Mouse (Mus musculus) cerebellum, adult 11-12 months (tissue): ENCODE measurements around the gene Fry.

ENCODE experiments used
- DNase-seq: peaks from one replicate; pipeline ENCODE4 v3.0.0; 2022

Gene Fry

DNA sequence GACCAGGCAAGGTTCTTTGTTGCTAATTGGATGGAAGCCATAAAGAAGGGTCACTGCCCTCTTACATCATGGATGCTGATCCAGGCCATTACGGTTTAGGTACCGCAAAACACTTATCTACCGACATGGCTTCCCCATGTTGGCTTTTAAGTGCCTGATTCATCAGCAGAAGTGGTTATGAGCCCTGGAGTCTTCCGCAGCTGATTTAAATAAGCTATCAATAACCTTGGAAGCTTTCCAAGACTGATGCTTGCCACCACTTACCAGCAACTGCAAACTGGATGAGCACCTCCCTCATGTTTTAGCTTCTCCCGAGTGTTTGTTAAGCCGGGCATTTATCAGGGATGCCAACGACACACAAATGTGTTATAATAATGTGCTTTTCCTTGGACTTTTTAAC is 12.7 kb downstream of the Fry start:
- no peak for DNase-seq

GRCm38 (mm10) chr5:150134651-150135050 is 16.2 kb downstream of the Fry start:
- DNase-seq: no peak

DNA sequence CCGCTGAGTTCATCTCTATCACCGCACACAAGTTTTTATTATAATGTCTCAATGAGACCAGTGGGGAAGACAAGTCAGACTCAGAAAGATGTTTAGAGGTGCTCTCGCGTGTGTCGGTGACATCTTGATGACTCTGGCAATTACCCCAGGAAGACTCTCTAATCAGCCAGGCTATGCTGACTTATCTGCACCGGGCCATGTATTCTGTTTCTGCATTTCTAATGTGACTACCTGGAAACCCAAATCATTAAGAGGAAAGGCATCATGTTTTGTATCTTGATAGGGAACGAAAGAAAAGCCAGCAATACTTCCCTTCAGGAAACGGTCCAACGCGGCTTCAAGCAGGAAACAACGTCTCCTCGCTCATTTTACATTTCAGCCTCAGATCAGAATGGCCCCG is 17.1 kb downstream of the Fry start:
- DNase-seq: no peak

- no peak for DNase-seq
These were observed 19.5 kb downstream of the Fry start for GRCm38 (mm10) chr5:150137772-150138451.

GRCm38 (mm10) chr5:150140513-150140912 is 22.1 kb downstream of the Fry start:
- no peak for DNase-seq

DNA sequence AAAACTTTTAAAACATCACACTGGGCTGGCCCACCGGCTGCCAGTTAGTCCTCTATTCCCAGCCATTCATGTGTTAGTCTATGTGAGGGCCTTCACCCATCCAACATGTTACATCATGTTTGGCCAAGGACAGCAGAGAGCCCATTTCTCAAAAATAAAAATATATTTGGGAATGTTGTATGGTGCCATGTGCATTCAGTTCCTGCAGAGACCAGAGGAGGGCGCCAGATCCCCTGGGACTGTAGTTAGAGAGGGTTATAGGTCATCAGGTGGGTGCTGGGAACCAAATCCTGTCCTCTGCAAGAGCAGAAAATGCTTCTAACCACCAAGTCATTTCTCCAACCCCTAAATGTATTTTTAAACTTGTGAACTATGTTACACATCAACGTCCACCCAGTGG is 27.5 kb downstream of the Fry start:
- no peak for DNase-seq

DNA sequence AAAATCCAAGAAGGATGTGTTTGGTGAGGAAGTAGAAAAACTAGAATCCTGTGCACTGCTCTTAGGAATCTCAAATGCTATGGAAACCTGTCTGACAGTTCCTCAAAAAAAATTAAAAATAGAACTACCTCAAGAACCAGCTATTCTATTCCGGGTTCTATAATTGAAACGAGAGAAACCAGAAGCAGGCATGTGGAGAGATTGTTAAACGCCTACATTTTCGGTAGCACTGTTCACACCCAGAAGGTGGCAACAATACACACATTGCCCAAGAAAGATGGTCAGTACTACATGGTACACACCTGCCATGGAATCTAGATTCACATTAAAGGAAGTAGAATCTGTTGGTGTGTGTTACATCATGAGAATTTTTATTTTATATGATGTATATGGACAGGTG is 28.2 kb downstream of the Fry start:
- DNase-seq: no peak

- DNase-seq: no peak
These were observed 31.3 kb downstream of the Fry start for GRCm38 (mm10) chr5:150149725-150150124.

- no peak for DNase-seq
These were observed 32.5 kb downstream of the Fry start for GRCm38 (mm10) chr5:150150986-150151385.

- DNase-seq: peak; percentile 64
These were observed 33.8 kb downstream of the Fry start for GRCm38 (mm10) chr5:150152071-150152879.

DNA sequence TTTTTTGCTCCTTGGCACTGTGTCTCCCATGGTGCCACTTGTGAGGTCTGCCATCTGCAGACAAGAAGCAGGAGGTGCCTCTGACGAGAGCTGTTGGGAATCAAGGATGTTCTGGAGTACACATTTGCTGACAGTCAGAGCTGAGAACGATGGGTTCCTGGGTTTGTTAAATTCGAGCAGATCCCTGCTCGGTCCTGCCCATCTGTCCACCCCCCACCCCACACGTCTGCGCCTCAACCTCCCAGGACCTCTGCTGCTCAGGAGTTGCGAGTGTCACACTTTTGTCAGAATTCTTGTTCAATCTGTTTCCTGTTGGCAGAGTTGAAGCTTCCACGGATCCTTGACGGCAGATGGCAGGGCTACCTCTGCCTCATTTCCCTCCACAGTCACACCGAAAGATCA is 34.4 kb downstream of the Fry start:
- DNase-seq: peak; percentile 31

- DNase-seq: no peak
These were observed 36.9 kb downstream of the Fry start for GRCm38 (mm10) chr5:150155388-150155787.

DNA sequence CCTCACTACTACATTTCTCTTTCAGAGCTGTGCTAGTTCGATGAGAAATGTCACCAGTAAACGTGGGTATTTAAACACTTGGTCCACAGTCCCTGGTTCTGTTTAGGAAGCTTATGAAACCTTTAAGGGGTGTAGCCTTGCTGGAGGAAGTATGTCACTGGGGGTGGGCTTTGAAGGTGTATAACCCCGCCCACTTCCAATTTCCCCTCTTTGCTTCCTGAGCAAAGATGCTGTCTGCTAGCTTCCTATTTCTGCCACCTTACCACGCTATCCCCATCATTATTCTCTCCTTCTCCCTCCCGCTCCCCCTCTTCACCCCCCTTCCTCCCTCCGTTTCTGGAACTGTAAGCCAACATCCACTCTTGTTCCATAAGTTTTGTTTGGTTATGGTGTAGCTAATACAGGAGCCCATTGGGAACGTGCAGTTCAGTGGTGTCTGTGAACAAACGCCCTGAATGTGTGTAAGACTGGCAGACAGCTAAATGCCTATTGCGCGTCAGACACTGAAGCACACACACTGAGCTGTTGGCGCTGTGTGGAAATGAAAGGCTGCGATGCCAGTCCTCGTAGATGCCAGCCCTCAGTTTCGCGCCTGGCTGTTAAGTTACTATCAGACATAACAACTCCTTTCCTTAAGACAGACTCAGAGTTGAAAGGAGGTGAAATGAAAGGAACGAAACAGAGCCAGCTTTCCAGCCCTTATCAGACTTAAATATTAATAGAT is 37.8 kb downstream of the Fry start:
- peak; percentile 47 for DNase-seq

DNA sequence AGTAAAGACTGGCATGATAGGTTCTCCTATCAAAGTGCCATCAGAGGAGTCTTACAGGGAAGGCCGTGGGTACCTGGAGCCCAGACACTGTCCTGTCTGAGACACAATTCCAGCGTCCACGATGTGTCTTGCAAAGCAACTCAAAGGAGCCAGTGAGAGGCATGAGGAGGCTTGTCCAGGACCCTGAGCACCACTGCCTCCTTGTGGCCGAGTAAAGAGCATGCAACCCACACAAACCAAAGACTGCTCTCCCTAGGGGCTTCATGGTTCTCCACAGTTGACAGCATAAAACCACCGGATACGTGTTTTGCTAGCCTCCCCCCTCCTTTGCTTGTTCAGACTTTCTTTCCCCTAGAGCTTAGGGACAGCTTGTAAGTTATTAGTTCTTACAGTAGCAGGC is 39.2 kb downstream of the Fry start:
- peak; percentile 20 for DNase-seq

DNA sequence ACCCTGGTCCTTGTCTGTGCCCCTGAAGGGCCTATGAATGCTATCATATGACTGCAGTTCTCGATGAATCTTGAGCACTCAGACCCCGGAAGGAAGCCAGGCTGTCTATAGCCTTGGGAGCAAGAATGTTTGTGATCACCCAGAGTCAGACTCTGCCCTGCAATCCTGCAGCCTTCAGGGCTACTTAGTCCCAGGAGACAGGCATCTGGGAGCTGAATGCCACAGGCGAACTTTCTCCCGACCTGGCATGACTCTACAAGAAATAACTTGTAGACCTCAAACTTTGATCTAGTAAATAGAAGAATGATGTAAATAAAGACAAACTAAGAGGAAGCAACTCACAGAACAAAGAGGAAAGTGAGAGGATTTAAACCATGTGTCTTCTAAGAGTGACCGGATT is 40.7 kb downstream of the Fry start:
- no peak for DNase-seq

DNA sequence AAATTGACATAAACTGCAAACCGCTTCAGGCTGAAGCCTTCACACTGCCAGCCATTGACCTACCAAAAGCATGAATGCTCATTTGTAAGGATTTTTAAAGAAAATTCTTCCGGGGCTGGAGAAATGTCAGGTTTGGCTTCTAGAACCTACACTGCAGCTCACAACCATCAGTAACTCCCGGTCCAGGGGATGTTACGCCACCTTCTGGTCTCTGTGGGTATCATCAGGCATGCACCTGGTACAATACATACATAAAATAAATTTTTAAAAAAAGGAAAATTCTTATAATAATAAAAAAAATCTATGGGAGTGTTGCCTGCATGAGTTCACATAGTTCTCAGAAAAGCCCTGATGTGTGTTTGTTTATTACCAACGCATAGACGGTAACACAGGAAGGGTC is 42.7 kb downstream of the Fry start:
- DNase-seq: no peak

DNA sequence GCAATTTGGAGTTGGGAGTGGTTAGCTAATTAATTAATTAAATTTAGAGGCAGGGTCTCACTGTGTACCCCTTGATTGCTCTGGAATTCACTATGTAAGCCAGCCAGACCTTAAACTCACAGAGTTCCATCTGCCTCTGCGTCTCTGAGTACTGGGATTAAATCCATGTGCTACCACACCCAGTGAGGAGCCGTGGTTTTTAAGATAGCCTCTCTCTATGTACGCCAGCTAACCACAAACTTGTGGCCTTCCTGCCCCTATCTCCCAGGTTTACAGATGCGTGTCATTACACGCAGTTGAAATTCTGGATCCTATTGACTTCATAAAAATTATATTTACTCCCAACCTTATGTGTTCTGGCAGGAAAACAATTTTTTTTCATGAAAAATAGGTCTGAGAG is 43.5 kb downstream of the Fry start:
- no peak for DNase-seq

GRCm38 (mm10) chr5:150164671-150165070 is 46.2 kb downstream of the Fry start:
- DNase-seq: no peak

- no peak for DNase-seq
These were observed 48.4 kb downstream of the Fry start for GRCm38 (mm10) chr5:150166811-150167210.

DNA sequence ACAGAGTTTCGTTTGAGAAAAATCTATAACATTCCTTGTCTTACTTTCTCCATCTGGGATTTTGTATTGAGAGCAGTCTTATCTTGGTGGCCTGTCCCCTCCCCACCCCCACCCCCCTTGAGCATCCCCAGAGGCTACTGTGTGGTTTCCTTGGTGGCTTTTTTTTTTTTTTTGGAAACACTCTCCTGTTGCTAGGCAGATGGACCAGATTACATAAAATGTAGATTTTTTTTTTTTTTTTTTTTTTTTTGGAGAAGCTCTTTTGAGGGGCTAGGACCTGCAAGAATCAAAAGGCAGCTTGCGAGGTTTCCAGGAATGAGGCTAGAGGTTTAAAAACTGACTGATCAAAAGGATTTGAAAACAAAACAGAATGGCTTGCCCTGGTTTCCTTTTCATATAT is 48.8 kb downstream of the Fry start:
- DNase-seq: no peak

DNA sequence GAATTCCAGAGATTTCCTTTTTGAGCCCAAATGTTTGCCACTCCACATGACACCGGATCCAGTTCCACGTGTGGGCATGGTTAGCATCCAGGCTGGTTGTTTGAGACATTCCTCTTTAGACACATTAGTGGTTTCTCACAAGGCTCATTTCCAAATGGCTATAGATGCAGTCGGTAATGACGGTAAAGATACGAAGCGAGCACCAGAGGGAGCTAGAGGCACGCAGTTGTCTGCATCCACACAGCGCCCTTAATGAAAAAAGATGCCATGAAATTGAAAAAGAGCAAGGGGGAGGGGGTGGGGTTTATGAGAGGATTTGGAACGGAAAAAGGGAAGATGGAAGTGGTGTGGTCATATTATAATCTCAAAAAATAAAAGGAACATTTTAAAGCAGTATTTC is 50.3 kb downstream of the Fry start:
- DNase-seq: peak; percentile 47

- DNase-seq: no peak
These were observed 53.1 kb downstream of the Fry start for GRCm38 (mm10) chr5:150171562-150171961.

DNA sequence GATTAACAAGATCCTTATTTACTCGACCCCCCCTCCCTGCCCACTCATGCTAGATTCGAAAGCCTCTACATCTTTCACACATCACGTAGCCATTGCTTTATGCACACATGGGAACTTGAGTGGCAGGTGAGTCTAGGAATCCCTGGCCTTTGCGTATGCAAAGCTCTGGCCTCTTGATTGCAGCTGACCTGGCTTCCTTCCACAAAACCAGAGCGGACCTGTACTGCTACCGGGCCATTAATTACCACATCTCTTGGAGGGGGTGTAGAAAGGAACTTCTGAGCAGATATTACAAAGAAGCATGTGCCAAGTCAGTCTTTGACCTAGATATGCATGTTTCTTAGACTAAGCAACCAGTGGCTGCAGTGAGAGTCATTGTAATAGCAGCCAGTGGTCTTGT is 55.4 kb downstream of the Fry start:
- no peak for DNase-seq

DNA sequence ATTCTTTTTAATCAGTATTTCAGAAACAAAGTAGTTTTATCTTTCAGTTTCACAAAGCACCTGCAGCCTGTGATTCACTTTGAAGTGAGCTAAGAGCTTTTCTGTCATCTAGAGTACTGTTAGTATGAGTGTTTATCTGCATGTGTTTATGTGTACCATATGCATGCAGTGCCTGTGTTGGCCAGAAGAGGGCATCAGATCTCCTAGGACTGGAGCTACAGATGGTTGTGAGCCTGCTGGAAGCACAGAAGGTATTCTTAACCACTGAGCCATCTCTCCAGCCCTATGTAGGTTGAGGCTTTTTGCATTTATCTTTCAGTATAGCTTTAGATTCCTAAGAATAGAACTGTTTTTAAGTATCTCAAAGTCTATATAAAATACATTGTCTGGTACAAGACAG is 56.5 kb downstream of the Fry start:
- DNase-seq: no peak
